Mouse (Mus musculus) testis, adult 2 months (tissue): ENCODE measurements around the gene Sncb.

Experiments used
- CTCF ChIP-seq: fragments of 200-500 bp; IDR thresholded peaks from 2 replicates; pipeline ENCODE4 v1.5.1; 2012; ENCODE audit warnings: low read depth, mild to moderate bottlenecking, inconsistent platforms, low read length, moderate library complexity; ENCODE audit not compliant: control insufficient read depth, insufficient read depth, insufficient replicate concordance
- POLR2A ChIP-seq: fragments of 200-500 bp; IDR thresholded peaks from 2 replicates; pipeline ENCODE4 v1.6.1; 2012; ENCODE audit warnings: low read depth, mild to moderate bottlenecking, inconsistent platforms, low read length, moderate library complexity; ENCODE audit not compliant: control insufficient read depth

DNA sequence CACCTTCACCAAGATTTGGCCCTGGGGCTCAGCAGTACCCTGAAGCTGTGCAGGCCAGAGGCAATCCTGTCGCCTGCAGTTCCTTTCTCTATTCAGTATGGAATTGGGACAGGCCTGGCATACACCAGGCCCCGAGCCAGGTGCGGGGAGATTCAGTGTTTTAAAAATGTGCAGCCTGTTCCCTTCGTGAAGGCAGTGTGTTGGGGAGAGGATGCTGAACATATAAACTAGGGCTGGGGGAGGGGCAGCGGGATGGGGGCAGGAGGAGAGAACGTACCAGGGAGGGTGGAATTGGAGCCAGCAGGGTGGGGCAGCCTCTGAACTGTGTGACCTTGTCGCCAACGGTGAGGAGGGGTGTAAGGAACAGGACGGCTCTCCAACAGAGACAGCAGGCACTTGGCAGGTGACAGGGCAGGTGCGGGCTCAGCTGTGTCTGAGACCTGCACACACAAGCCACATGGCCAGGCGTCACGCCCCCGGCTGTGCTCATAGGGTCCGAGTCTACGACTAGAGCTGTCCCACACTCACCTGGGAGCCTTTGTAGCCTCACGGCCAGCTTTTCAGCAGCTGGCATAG is 27.7 kb upstream of the Sncb start:
- TF ChIP-seq POLR2A (no peak), CTCF (no peak)
